Mouse (Mus musculus) small intestine, adult 2 months (tissue): ENCODE data around the gene Axl.

Experiments used
- CTCF ChIP-seq: fragments of 200-500 bp; IDR thresholded peaks from 2 replicates; pipeline ENCODE4 v1.5.1; 2012; ENCODE audit warnings: low read depth, mild to moderate bottlenecking, control low read depth, inconsistent platforms, low read length, moderate library complexity, mixed read lengths; ENCODE audit not compliant: insufficient replicate concordance, insufficient read length; ENCODE audit errors: extremely low read depth
- POLR2A ChIP-seq: fragments of 200-500 bp; IDR thresholded peaks from 2 replicates; pipeline ENCODE4 v1.6.1; 2012; ENCODE audit warnings: low read depth, mild to moderate bottlenecking, control low read depth, inconsistent platforms, low read length, moderate library complexity

- TF ChIP-seq POLR2A (no peak), CTCF (no peak)
Measured at GRCm38 (mm10) chr7:25766108-25766507, 22.4 kb downstream of the Axl start.
